Mouse (Mus musculus) stomach, postnatal 0 days (tissue): ENCODE data around the gene Ildr1.

ENCODE experiments used
- CTCF ChIP-seq: IDR thresholded peaks from 2 replicates; pipeline ENCODE4 v1.5.1; 2016; ENCODE audit warnings: antibody characterized with exemption, low read depth, mild to moderate bottlenecking, moderate library complexity
- EP300 ChIP-seq: optimal IDR thresholded peaks from 2 replicates; pipeline ENCODE3; 2016; ENCODE audit warnings: antibody characterized with exemption

DNA sequence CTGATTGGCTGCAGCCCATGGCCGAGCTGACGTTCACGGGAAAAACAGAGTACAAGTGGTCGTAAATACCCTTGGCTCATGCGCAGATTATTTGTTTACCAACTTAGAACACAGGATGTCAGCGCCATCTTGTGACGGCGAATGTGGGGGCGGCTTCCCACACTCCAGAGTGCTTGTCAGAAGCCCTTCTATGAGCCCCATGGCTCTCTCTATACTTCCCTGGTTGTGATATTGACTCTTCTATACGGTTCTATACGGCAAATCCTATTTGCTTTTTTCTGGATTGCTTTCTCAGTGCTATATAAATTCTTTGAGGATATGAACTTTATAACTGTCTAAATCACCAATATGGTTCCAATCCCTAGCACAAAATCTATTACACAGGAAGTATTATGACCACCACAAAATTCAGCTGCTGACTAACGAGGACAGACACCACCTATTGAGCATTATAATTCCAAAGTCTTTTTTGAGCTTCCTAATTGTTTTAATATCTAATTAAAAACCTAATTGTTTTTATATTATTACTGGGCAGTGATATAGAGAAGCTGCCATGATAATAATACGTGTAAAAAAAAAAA lies 76.5 kb downstream of the Ildr1 start:
- no peak for TF ChIP-seq CTCF
- no peak for TF ChIP-seq EP300
